Mouse (Mus musculus) naive thymus-derived CD4-positive, alpha-beta T cell, adult 5 months (primary cell): ENCODE measurements around the gene Arhgef11. TPM values are rescaled to one million over a fixed set of nuclear protein-coding genes. Genes with fewer than 3 reads are reported as not detected.

Experiments
- polyA plus RNA-seq: library from polyadenylated mRNA; unstranded; fragments of 100-300 nt; shearing (Covaris generic); gene quantifications from one replicate; pipeline ENCODE4 v1.2.1, GENCODE M21; 2017

Arhgef11 gene
- polyA plus RNA-seq: 27.1 TPM

GRCm38 (mm10) chr3:87616957-87617810 lies at the start of gene Arhgef11:
Gene Arhgef11 (plus strand): TSS chr3:87617559.

GRCm38 (mm10) chr3:87748431-87748830 lies 131.1 kb downstream of the Arhgef11 start, which contains the start of gene Lrrc71:
Gene Lrrc71 (minus strand): TSS chr3:87748625.

Other genes starting within 250 kb of the Arhgef11 start
- 1.1 TPM for gene Fcrl1, start 241.2 kb upstream of the Arhgef11 start, polyA plus RNA-seq
- gene Fcrl5, start 181.8 kb upstream of the Arhgef11 start, polyA plus RNA-seq: not detected
- 93.5 TPM for gene Etv3, start 92.2 kb upstream of the Arhgef11 start, polyA plus RNA-seq
- gene Lrrc71, start 131.1 kb downstream of the Arhgef11 start, polyA plus RNA-seq: 0.29 TPM
- gene Ntrk1, start 177.6 kb downstream of the Arhgef11 start, polyA plus RNA-seq: not detected
- gene Insrr, start 179.4 kb downstream of the Arhgef11 start, polyA plus RNA-seq: not detected
- gene Pear1, start 206.7 kb downstream of the Arhgef11 start, polyA plus RNA-seq: 20.4 TPM
- 585 TPM for gene Sh2d2a, start 229.2 kb downstream of the Arhgef11 start, polyA plus RNA-seq